In genomic region chr13:31780299-31780698, GRCm38 (mm10) we compare ENCODE assay signal across 12 mouse cellular contexts.
"Had no signal": no experiment of that assay in that cellular context is flagged by ENCODE, and none has a peak within 500 bp of the region (broad histone marks: within the 10 kb centered on the region; RNA-seq: fewer than 3 reads in every experiment).

No protein-coding gene starts in this region.

- DNase-seq: retina, postnatal 1 day; right cerebral cortex, adult 18-20 months; right cerebral cortex, postnatal 14 days; right cerebral cortex, postnatal 25 days; right cerebral cortex, postnatal 4 days; spleen, adult 18-20 months; thymus, adult 18-20 months; thymus, adult 2 months; thymus, postnatal 14 days; thymus, postnatal 25 days; thymus, postnatal 36 days; thymus, postnatal 4 days had no signal
